Mouse (Mus musculus) monocyte, adult 2 months (primary cell): Measurements from ENCODE around the gene Dmpk.

Experiments
- DNase-seq, 2 experiments: peaks; one replicate each; pipeline ENCODE4 v3.0.0; 2022; ENCODE audit warnings: low spot score in 2 of 2, low read depth in 1 of 2

The Dmpk gene

DNA sequence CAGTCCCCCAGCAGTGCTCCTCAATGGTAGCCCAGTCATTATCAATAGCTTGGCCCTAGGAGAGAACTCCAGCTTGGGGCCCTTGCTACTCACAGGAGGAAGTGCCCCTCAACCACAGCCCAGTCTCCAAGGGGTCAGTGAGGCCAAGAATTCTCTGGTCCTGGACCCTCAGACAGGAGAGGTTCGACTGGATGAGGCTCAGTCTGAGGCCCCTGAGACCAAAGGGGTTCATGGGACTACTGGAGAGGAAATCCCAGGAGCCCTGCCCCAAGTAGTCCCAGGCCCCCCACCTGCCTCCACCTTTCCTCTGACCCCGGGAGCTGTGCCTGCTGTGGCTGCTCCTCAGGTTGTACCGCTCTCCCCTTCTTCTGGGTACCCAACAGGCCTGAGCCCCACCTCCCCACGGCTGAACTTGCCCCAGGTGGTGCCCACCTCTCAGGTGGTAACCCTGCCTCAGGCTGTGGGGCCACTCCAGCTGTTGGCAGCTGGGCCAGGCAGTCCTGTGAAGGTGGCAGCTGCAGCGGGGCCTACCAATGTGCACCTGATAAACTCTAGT lies 12.8 kb downstream of the Dmpk start:
- no peak for DNase-seq

GRCm38 (mm10) chr7:19097217-19097616 lies 13.6 kb downstream of the Dmpk start:
- no peak for DNase-seq

GRCm38 (mm10) chr7:19097863-19098262 lies 14.2 kb downstream of the Dmpk start:
- DNase-seq = no peak

DNA sequence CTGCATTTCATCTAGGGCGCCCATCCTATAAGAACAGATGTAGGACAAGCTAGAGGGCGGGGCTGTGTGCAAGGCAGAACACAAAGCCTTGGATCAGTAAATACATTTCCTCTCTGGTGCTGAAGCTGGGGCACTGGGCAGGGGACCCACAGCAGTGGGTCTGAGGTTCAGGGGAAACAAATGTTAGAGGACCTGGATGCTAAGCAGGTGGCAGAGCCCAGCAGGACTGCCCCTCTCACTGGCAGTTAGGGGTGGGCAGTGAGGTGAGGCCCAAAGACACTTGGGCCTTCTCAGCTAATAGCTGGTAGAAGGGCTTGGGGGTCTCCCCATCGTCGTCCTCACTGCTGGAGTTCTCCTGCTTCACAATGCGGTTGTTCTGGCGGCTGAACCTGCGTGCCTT lies 15.2 kb downstream of the Dmpk start:
- no peak for DNase-seq

GRCm38 (mm10) chr7:19100290-19100689 lies 16.6 kb downstream of the Dmpk start:
- no peak for DNase-seq

DNA sequence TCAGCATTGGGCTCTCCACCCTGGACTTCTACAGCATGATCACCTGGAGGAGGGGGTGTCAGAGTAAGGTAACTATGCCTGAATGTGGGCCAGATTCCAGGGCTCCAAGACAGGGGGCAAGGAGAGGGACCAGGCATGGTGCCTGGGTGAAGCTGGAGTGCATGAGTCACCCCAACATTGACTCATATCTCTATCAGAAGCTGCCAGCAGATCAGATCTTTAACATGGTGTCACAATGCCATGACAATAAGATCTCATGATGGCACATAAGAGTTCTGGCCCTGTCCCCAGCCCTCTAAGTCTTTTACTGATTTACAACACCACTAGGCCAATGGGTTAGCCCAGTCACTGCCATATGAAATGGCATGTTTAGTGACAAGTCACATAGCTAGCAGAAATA lies 20.1 kb downstream of the Dmpk start:
- no peak for DNase-seq

DNA sequence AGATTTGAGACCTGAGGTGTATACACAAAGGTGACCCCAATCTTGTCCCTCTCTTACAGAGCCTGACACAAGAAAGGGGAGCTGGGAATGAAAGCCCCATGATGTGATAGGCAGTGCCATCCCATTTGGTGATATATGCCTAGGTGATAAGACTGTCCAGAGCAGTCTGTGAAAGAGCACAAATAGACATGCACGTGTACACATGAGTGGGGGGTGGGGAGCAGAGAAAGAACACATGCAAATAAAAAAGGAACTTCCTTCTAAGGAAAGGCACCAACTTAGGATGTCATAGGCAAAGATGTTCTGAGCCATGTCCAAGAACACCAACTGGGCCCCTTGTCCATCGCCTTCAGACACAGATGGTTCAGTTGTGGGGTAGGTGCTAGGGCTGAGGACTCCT lies 20.8 kb downstream of the Dmpk start:
- no peak for DNase-seq

GRCm38 (mm10) chr7:19107436-19107835 lies 23.8 kb downstream of the Dmpk start:
- no peak for DNase-seq

- DNase-seq = no peak
Observed at GRCm38 (mm10) chr7:19109565-19109964, 25.9 kb downstream of the Dmpk start.

DNA sequence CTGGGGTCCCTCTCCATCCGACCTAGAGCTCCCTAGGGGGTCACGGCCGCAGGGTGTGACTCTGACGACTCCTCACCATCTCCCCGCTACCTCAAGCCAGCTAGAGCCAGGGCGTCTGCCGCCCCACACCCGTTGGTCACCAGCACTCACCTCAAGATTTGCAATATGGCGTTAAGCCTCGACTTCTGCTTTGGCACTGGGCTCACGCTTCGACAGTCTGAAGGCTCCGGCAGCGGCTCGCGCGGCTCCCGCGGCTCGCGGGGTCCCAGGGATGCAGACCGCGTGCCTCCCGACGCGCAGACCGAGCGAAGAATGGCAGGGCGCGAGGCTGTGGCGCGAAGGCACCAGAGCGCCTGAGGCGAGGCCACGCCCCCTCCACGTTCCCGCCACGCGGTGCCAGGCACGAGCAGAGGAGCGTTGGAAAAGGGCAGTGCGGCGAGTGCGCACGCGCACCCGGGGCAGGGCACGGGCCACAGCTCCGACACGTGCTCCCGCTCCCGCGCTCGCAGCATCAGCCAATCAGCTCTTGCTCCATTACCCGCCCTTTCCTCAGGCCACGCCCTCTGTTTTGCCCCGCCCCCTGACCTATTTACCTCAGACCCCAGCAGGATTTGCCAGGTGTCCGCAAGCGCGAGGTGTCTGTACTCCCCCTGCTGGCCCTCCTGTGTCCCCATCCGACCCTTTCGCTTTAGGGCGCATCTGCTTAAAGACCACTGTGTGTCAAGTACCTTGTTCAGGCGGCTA lies 34.6 kb downstream of the Dmpk start, which contains the start of gene Gm4969:
Gene Gm4969, minus strand, starts transcription at position 341 of the 744 bp plus-strand sequence.
- DNase-seq = no peak

GRCm38 (mm10) chr7:19119083-19119482 lies 35.4 kb downstream of the Dmpk start:
- no peak for DNase-seq

DNA sequence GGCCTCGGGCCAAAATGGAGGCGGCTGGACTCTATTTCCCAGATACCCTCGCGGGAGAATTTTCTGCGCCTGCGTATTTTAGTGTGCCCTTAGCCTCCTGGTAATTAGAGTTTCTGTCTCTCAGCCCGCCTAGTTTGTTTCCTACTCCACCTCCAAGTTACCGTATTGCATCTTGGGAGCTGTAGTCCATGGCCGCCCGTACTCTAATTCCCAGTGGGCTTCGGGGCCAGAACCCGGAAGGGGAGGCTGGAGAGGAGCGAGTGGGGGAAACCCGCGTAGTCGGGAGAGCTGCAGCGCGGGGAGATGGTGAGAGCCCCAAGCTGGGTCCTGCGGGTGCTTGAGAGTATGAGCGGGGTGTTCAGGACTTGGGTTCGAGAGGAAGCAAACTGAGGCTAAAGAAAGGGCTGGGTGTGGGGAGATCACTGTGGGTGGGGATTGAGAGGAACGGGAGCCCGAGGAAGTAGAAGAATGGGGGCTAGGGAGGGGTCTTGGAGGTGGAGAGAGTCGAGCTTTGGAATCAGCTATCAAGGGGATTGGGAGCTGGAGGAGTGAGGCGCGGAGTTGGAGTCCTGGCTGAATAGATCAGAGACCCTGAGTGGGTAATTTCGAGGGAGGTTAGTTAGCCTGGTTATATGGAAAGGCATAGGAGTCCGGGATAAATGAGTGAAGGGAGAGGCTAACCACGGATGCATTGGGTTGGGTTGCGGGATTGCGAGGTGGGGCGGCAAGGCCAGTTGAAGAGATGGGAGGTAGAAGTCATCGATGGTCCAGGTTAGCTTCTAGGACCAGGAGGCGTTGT lies 36.2 kb downstream of the Dmpk start, which contains the start of gene Fbxo46:
Gene Fbxo46, plus strand, starts transcription at position 229 of the 799 bp plus-strand sequence.
- DNase-seq = peak; percentile 88 to 91

GRCm38 (mm10) chr7:19121686-19122085 lies 38.0 kb downstream of the Dmpk start:
- DNase-seq = no peak

DNA sequence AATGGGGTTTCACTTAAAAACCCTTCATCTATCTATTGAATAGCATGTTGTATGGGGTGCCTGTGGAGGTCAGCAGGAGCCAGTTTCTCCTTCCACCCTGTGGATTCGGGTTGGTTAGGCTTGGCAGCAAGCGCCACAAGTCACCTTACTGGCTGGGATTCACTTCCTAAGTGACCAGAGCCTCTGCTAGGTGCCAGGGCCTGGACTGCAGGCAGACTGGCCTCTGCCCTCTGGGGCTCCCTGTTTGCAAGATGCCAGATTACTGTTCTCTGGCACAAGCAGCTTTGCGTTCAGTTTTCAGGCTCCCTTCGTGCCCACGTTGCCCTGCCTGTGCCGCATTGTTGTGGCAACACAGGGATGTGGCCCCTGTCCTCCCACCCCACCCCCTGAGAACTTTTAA lies 41.1 kb downstream of the Dmpk start:
- no peak for DNase-seq

- DNase-seq = no peak
Observed at GRCm38 (mm10) chr7:19127744-19128143, 44.1 kb downstream of the Dmpk start.

GRCm38 (mm10) chr7:19129396-19129795 lies 45.7 kb downstream of the Dmpk start:
- no peak for DNase-seq

DNA sequence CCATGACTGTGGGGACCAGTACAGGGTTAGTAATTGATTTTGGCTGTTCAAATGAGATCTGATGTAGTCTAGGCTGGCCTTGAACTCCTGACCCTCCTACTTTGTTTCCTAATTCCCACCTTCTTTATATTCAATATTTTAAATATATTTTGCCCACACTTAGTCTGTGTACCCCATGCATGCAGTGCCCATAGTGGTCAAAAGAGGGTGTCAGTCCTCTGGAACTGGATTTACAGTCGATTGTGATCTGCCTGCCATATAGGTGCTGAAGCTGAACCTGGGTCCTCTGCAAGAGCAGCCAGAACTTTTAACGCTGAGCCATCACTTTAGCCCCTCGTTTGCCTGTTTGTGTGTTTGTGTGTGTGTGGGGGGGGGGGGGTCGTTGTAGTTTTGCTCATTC lies 47.0 kb downstream of the Dmpk start:
- DNase-seq = no peak

DNA sequence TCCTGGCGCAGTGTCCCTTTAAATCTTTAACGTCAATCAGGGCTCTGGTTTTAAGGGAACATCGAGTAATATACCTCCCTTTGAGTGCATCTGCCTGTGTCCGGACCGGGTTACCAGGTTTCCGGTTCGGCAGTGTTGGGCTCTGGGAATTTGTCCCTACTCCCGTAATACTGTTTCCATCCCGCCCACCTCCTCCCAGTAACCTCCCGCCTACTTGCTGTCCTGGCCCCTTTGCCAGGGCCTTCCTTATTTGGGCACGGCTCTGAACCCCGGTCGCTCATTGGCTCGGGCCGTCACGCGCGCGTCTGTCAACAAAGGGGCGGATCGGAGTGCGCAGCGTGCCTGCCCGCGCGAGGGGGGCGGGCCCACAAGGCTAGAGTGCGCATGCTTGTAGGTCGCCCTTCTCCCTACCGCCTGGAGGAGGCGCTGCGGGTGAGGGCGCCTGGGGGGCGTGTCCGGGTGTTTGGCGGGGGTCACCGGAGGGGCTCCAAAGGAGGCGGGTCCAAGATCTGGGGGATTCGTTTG lies 47.7 kb downstream of the Dmpk start:
- peak; percentile 75 to 90 for DNase-seq

DNA sequence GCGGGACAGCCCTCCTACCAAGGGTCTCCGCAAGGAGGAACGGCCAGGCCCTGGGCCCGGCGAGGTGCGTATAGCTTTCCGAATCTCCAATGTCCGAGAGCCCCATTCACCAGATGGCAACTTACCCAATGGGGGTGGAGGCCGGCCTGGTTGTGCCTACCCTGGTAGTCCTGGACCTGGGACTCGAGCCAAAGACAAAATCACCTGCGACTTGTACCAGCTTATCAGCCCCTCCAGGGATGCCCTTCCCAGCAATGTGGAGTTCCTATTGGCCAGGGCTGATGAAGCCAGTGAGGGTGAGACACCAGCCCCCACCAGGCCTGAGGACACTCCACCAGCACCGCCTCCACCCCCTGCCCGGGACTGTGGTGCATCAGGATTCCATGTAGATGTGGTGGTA lies 52.5 kb downstream of the Dmpk start:
- no peak for DNase-seq

GRCm38 (mm10) chr7:19136673-19137334 lies 53.2 kb downstream of the Dmpk start:
- DNase-seq = no peak

GRCm38 (mm10) chr7:19137380-19137779 lies 53.7 kb downstream of the Dmpk start:
- peak in 1 of 2 experiments; percentile 25 for DNase-seq
